Mouse (Mus musculus) heart, adult 2 months (tissue): ENCODE measurements around the gene Primpol.

Experiments used
- CTCF ChIP-seq: fragments of 200-600 bp; IDR thresholded peaks from 2 replicates; pipeline ENCODE4 v1.8.1; 2022; ENCODE audit warnings: antibody characterized with exemption, mild to moderate bottlenecking, moderate library complexity
- EP300 ChIP-seq: fragments of 200-500 bp; IDR thresholded peaks from 2 replicates; pipeline ENCODE4 v1.6.1; 2011; ENCODE audit warnings: low read depth, low read length, control low read depth; ENCODE audit not compliant: insufficient read depth
- POLR2A ChIP-seq: fragments of 200-500 bp; IDR thresholded peaks from 2 replicates; pipeline ENCODE4 v1.6.1; 2011; ENCODE audit warnings: mild to moderate bottlenecking, low read depth, low read length, control low read depth; ENCODE audit not compliant: insufficient read depth

GRCm38 (mm10) chr8:46628645-46629044 lies 11.6 kb upstream of the Primpol start:
- no peak for TF ChIP-seq CTCF
- TF ChIP-seq EP300: no peak
- TF ChIP-seq POLR2A: no peak
